Mouse (Mus musculus) embryonic facial prominence, embryonic 12.5 days (tissue): ENCODE measurements around the gene Fam155a. TPM values are rescaled to one million over a fixed set of nuclear protein-coding genes. Genes with fewer than 3 reads are reported as not detected.

Experiments used
- ATAC-seq: fragments of 200-750 bp; cut with Nextera tagmentation; 2 replicates; pipeline ENCODE4 v1.8.0; 2017; ENCODE audit not compliant: insufficient number of reproducible peaks, insufficient read depth, low FRiP score, low TSS enrichment
- H3K27ac ChIP-seq: fragments of 300-500 bp; sonication (generic); 2 replicates; pipeline ENCODE4 v1.5.1; 2016; ENCODE audit warnings: mild to moderate bottlenecking
- H3K27me3 ChIP-seq: fragments of 300-500 bp; sonication (generic); 2 replicates; pipeline ENCODE4 v1.6.1; 2016; ENCODE audit warnings: mild to moderate bottlenecking, moderate library complexity
- H3K36me3 ChIP-seq: fragments of 300-500 bp; sonication (generic); 2 replicates; pipeline ENCODE4 v1.6.1; 2016; ENCODE audit warnings: mild to moderate bottlenecking
- H3K4me1 ChIP-seq: fragments of 300-500 bp; sonication (generic); 2 replicates; pipeline ENCODE4 v1.6.1; 2016
- H3K4me2 ChIP-seq: fragments of 300-500 bp; sonication (generic); replicated peaks from 2 replicates; pipeline ENCODE4 v1.6.1; 2016; ENCODE audit warnings: mild to moderate bottlenecking, moderate library complexity
- H3K4me3 ChIP-seq: fragments of 300-500 bp; sonication (generic); 2 replicates; pipeline ENCODE4 v1.5.1; 2016; ENCODE audit warnings: mild to moderate bottlenecking
- H3K9ac ChIP-seq: fragments of 300-500 bp; sonication (generic); 2 replicates; pipeline ENCODE4 v1.6.1; 2016; ENCODE audit warnings: mild to moderate bottlenecking, moderate library complexity
- H3K9me3 ChIP-seq: fragments of 300-500 bp; sonication (generic); 2 replicates; pipeline ENCODE4 v1.6.1; 2016; ENCODE audit warnings: mild to moderate bottlenecking, moderate library complexity
- WGBS: fragments of 180-500 bp; shearing (Covaris S2); methylation state at CpG from one replicate; pipeline ENCODE4 v1.1.7; 2016; 5-methylcytosine and 5-hydroxymethylcytosine counted together
- microRNA-seq: library from miRNA; unstranded; fragments of <30 nt; microRNA quantifications from one replicate; pipeline ENCODE4, GENCODE M21; 2017
- polyA plus RNA-seq: library from polyadenylated mRNA; unstranded; fragments of >200 nt; fragmentation: Nextera tagmentation; extraction: Ambion mirVana; gene quantifications from 2 replicates; pipeline ENCODE4 v1.2.1, GENCODE M21; 2016

The Fam155a gene
- polyA plus RNA-seq, 1 experiment from 2014 or later, result 1.3 TPM

- H3K27ac ChIP-seq, result no peak overlapping the region
- no peaks in the 10 kb centered on the region for H3K27me3 ChIP-seq
- no peak overlapping the region for H3K9ac ChIP-seq
- no peak overlapping the region for H3K4me3 ChIP-seq
- no peaks in the 10 kb centered on the region for H3K36me3 ChIP-seq
- no peaks in the 10 kb centered on the region for H3K9me3 ChIP-seq
- peaks cover 5% of the 10 kb centered on the region; the same call in 1 of the 2 replicates for H3K4me1 ChIP-seq
- WGBS, result 22% methylated on average over 23 of the region's 23 CpGs
- peak overlapping the region; percentile 7; the same call in 1 of the 2 replicates for H3K4me2 ChIP-seq
- ATAC-seq, result no peak
Measured at GRCm38 (mm10) chr8:9157141-9157781, 613.7 kb downstream of the Fam155a start.

Small RNAs within 50 kb of the gene (microRNA-seq; reads per million reads assigned to microRNA genes)
- gene Gm47312, result not detected

Other genes starting within 250 kb of the Fam155a start
- not detected in 2 replicates for gene Gm10217, start 93.1 kb upstream of the Fam155a start, polyA plus RNA-seq
- 6.6 and 8.1 TPM in 2 replicates for gene Lig4, start 206.5 kb upstream of the Fam155a start, polyA plus RNA-seq
- 20.7 and 22.8 TPM in 2 replicates for gene Abhd13, start 206.5 kb upstream of the Fam155a start, polyA plus RNA-seq
- gene Tnfsf13b, start 235.3 kb upstream of the Fam155a start, polyA plus RNA-seq, result 0.33 TPM in 2 replicates